Mouse (Mus musculus): ENCODE data around the gene Mup18. TPM values are rescaled to one million over a fixed set of nuclear protein-coding genes. Genes with fewer than 3 reads are reported as not detected.
"Not testable (repeated sequence)": the region's sequence is repeated elsewhere in the genome, so short reads cannot be mapped to it uniquely, and the experiment has no call there.

Mup18 gene
- polyA plus RNA-seq (2015; fragmentation: Nextera tagmentation; extraction: Ambion mirVana) = not detected in 2 replicates

DNA sequence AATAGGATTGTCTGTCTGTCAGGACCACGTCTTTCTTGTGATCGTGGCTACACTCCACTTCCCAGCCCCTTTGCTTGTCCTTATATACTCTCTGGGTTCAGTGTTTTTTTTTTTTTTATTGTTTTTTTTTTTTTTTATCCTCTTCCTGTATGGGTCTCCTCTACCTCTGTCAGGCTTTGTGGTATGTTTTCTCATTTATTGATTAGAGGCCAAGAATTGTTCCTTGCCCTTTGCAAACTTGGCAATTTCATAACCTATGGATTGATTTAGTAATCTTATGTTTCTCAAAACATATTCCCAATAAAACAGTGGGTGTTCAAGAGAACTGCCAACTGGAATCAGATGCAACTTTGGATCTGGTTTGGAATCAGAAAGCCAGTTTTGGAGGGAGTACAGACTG is at the start of gene Mup18:
Gene Mup18, minus strand, starts transcription at position 101 of the 400 bp plus-strand sequence.
- H3K4me2 ChIP-seq; H3K36me3 ChIP-seq; H3K9me3 ChIP-seq (replicated peaks); H3K4me3 ChIP-seq (replicated peaks); H3K9ac ChIP-seq; ATAC-seq (replicated peaks; ENCODE audit: low FRiP score); H3K27me3 ChIP-seq; H3K27ac ChIP-seq; H3K4me1 ChIP-seq: not testable (repeated sequence)
- 81% methylated on average over 2 of the region's 2 CpGs for WGBS

DNA sequence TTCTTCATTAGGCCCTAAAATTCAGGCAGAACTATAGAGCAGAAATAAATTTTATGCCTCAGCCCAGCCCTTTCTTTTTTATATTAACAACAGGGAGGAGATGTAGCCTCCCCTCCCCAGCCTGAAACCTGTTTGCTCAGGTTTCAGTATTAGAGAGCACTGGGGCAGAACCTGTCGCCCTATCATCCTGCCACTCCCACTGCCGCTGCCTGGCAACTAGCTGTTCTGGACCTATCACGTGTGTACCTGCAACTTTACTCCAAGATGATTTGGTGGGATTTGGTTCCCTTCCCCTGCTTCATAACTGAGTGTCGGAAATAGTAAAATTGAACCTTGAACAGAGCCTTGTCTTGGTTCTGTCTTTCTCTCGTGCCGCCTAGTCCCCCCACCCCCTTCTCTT is 40.4 kb upstream of the Mup18 start:
- not testable (repeated sequence) for H3K9me3 ChIP-seq (replicated peaks); H3K4me2 ChIP-seq; H3K9ac ChIP-seq; H3K27me3 ChIP-seq; H3K4me3 ChIP-seq (replicated peaks); H3K36me3 ChIP-seq; H3K27ac ChIP-seq; H3K4me1 ChIP-seq; ATAC-seq (replicated peaks; ENCODE audit: low FRiP score)
- WGBS = 81% methylated on average over 6 of the region's 6 CpGs

Other genes starting within 250 kb of the Mup18 start
- gene Mup15, start 234.4 kb downstream of the Mup18 start, polyA plus RNA-seq (2015; fragmentation: Nextera tagmentation; extraction: Ambion mirVana) = not detected in 2 replicates
- not detected in 2 replicates for gene Mup16, start 154.6 kb downstream of the Mup18 start, polyA plus RNA-seq (2015; fragmentation: Nextera tagmentation; extraction: Ambion mirVana)
- gene Mup17, start 78.3 kb downstream of the Mup18 start, polyA plus RNA-seq (2015; fragmentation: Nextera tagmentation; extraction: Ambion mirVana) = not detected in 2 replicates
- gene Mup19, start 108.1 kb upstream of the Mup18 start, polyA plus RNA-seq (2015; fragmentation: Nextera tagmentation; extraction: Ambion mirVana) = not detected in 2 replicates
- not detected in 2 replicates for gene Mup5, start 161.1 kb upstream of the Mup18 start, polyA plus RNA-seq (2015; fragmentation: Nextera tagmentation; extraction: Ambion mirVana)